In genomic region chr6:73279681-73280080, GRCm38 (mm10) we compare ENCODE assay signal across 15 mouse cellular contexts. TPM values are rescaled to one million over a fixed set of nuclear protein-coding genes. Genes with fewer than 3 reads are reported as not detected.
A peak's percentile ranks its signal among the peaks of the same experiment; 100 is the strongest.
DNase-seq lines count a peak whose midpoint lies in the region; ATAC-seq and TF ChIP-seq lines count a peak whose summit lies in the region.
"Had no signal": no experiment of that assay in that cellular context is flagged by ENCODE, and none has a peak within 500 bp of the region (broad histone marks: within the 10 kb centered on the region; RNA-seq: fewer than 3 reads in every experiment).

No protein-coding gene starts in this region.

- DNase-seq in hindbrain, postnatal 0 days (ENCODE audit: low spot score) = no peak
- DNase-seq in Patski (ENCODE audit: low read depth, low spot score) = peak; percentile 7
- DNase-seq in kidney, adult 18-20 months = peak; percentile 66
- DNase-seq in kidney, postnatal 36 days = peak; percentile 72 to 83
- no peak for DNase-seq in cerebellum, adult 11 months
- DNase-seq in midbrain, postnatal 0 days (ENCODE audit: low spot score) = no peak
- DNase-seq: gastrocnemius, postnatal 10 days; lung, postnatal 36 days had no signal

- H3K27ac ChIP-seq in hindbrain, embryonic 15.5 days (replicated peaks) = no peak overlapping the region
- H3K27ac ChIP-seq in hindbrain, postnatal 0 days = no peak overlapping the region
- no peak overlapping the region for H3K27ac ChIP-seq in midbrain, postnatal 0 days (ENCODE audit: low read depth, low read length)
- H3K27ac ChIP-seq: forebrain, embryonic 15.5 days; heart, embryonic 15.5 days; limb, embryonic 15.5 days; midbrain, embryonic 15.5 days; neural tube, embryonic 13.5 days had no signal

- ATAC-seq in hindbrain, embryonic 15.5 days (ENCODE audit: low FRiP score, low read depth) = peak; percentile 36; the same call in 1 of the 2 replicates
- ATAC-seq in hindbrain, postnatal 0 days = no peak
- peak; percentile 13 for ATAC-seq in Patski
- no peak for ATAC-seq in midbrain, postnatal 0 days (ENCODE audit: low FRiP score)
- ATAC-seq: forebrain, embryonic 15.5 days; intestine, postnatal 0 days had no signal

- CTCF ChIA-PET in Patski (lab: Charles Lee) = no interaction called here

- H3K9ac ChIP-seq in hindbrain, embryonic 15.5 days = no peak overlapping the region
- no peak overlapping the region for H3K9ac ChIP-seq in hindbrain, postnatal 0 days (replicated peaks; ENCODE audit: low read length)
- H3K9ac ChIP-seq in midbrain, postnatal 0 days (replicated peaks; ENCODE audit: low read length, poor library complexity, severe bottlenecking) = no peak overlapping the region
- H3K9ac ChIP-seq: forebrain, embryonic 15.5 days; heart, embryonic 15.5 days; limb, embryonic 15.5 days; midbrain, embryonic 15.5 days; neural tube, embryonic 13.5 days had no signal

- H3K4me3 ChIP-seq in hindbrain, embryonic 15.5 days = no peak overlapping the region
- H3K4me3 ChIP-seq in hindbrain, postnatal 0 days (ENCODE audit: low read length) = no peak overlapping the region
- no peak overlapping the region for H3K4me3 ChIP-seq in midbrain, postnatal 0 days (ENCODE audit: low read depth, low read length)
- H3K4me3 ChIP-seq: forebrain, embryonic 15.5 days; heart, embryonic 15.5 days; limb, embryonic 15.5 days; midbrain, embryonic 15.5 days; neural tube, embryonic 13.5 days had no signal

- peaks cover 32% of the 10 kb centered on the region for H3K36me3 ChIP-seq in hindbrain, embryonic 15.5 days
- H3K36me3 ChIP-seq in hindbrain, postnatal 0 days (ENCODE audit: insufficient read depth, low read length) = peaks cover 28% of the 10 kb centered on the region
- H3K36me3 ChIP-seq in midbrain, postnatal 0 days (ENCODE audit: insufficient read depth, low read length) = peaks cover 28% of the 10 kb centered on the region

- no peak for TF ChIP-seq CTCF in hindbrain, postnatal 0 days (IDR thresholded peaks at IDR 0.05; ENCODE audit: low read depth)
- no peak for TF ChIP-seq CTCF in Patski (IDR thresholded peaks at IDR 0.05)
- TF ChIP-seq CTCF in midbrain, postnatal 0 days (IDR thresholded peaks at IDR 0.05) = no peak

- H3K4me2 ChIP-seq in hindbrain, embryonic 15.5 days = no peak overlapping the region
- H3K4me2 ChIP-seq in hindbrain, postnatal 0 days (ENCODE audit: low read depth, low read length) = no peak overlapping the region
- no peak overlapping the region for H3K4me2 ChIP-seq in midbrain, postnatal 0 days (ENCODE audit: low read depth, low read length, poor library complexity, severe bottlenecking)
- H3K4me2 ChIP-seq: forebrain, embryonic 15.5 days; heart, embryonic 15.5 days; limb, embryonic 15.5 days; midbrain, embryonic 15.5 days; neural tube, embryonic 13.5 days had no signal

- in situ Hi-C loops in Patski (cut with MboI; ENCODE audit: low pct_unique_long_range_greater_than_20kb) = no loop called here

- H3K27me3 ChIP-seq in hindbrain, embryonic 15.5 days = no peaks in the 10 kb centered on the region
- H3K27me3 ChIP-seq in hindbrain, postnatal 0 days (ENCODE audit: insufficient read depth, low read length) = no peaks in the 10 kb centered on the region
- no peaks in the 10 kb centered on the region for H3K27me3 ChIP-seq in Patski
- H3K27me3 ChIP-seq in midbrain, postnatal 0 days (ENCODE audit: insufficient read depth, low read length) = no peaks in the 10 kb centered on the region
- H3K27me3 ChIP-seq: forebrain, embryonic 15.5 days; heart, embryonic 15.5 days; limb, embryonic 15.5 days; midbrain, embryonic 15.5 days; neural tube, embryonic 13.5 days had no signal

- POLR2A ChIA-PET in Patski (lab: Charles Lee) = no interaction called here

- no peaks in the 10 kb centered on the region for H3K9me3 ChIP-seq in hindbrain, embryonic 15.5 days
- no peaks in the 10 kb centered on the region for H3K9me3 ChIP-seq in hindbrain, postnatal 0 days (ENCODE audit: low read length)
- no peaks in the 10 kb centered on the region for H3K9me3 ChIP-seq in midbrain, postnatal 0 days (ENCODE audit: low read length)
- H3K9me3 ChIP-seq: forebrain, embryonic 15.5 days; heart, embryonic 15.5 days; limb, embryonic 15.5 days; midbrain, embryonic 15.5 days; neural tube, embryonic 13.5 days had no signal

- no peaks in the 10 kb centered on the region for H3K4me1 ChIP-seq in hindbrain, embryonic 15.5 days (replicated peaks)
- H3K4me1 ChIP-seq in hindbrain, postnatal 0 days (ENCODE audit: insufficient read depth, low read length) = no peaks in the 10 kb centered on the region
- H3K4me1 ChIP-seq in midbrain, postnatal 0 days (ENCODE audit: insufficient read depth, low read length) = no peaks in the 10 kb centered on the region
- H3K4me1 ChIP-seq: forebrain, embryonic 15.5 days; heart, embryonic 15.5 days; limb, embryonic 15.5 days; midbrain, embryonic 15.5 days; neural tube, embryonic 13.5 days had no signal

- 81% methylated on average over 8 of the region's 8 CpGs for WGBS in hindbrain, embryonic 15.5 days
- WGBS in hindbrain, postnatal 0 days = 80% methylated on average over 8 of the region's 8 CpGs
- 87% methylated on average over 8 of the region's 8 CpGs for WGBS in midbrain, postnatal 0 days

RNA-seq across cellular contexts. Expression of gene Suclg1, which starts 31.5 kb away (rescaled TPM):
- polyA plus RNA-seq in hindbrain, embryonic 15.5 days (2015; fragmentation: Nextera tagmentation; extraction: Ambion mirVana) = 132 and 135 TPM in 2 replicates
- total RNA-seq in hindbrain, postnatal 0 days (2014; rRNA removed) = 35.0 and 46.8 TPM in 2 replicates
- polyA plus RNA-seq in hindbrain, postnatal 0 days (2015; fragmentation: Nextera tagmentation; extraction: Ambion mirVana) = 152 and 153 TPM in 2 replicates
- polyA plus RNA-seq in Patski (2021) = 206 TPM
- total RNA-seq in midbrain, postnatal 0 days (2014; rRNA removed) = 38.2 and 39.1 TPM in 2 replicates
- 123 and 129 TPM in 2 replicates for polyA plus RNA-seq in midbrain, postnatal 0 days (2015; fragmentation: Nextera tagmentation; extraction: Ambion mirVana)

RNA-seq across cellular contexts. Expression of gene Dnah6, which starts 58.2 kb away (rescaled TPM):
- 0.32 and 0.34 TPM in 2 replicates for polyA plus RNA-seq in hindbrain, embryonic 15.5 days (2015; fragmentation: Nextera tagmentation; extraction: Ambion mirVana)
- total RNA-seq in hindbrain, postnatal 0 days (2014; rRNA removed) = 1.1 and 1.5 TPM in 2 replicates
- polyA plus RNA-seq in hindbrain, postnatal 0 days (2015; fragmentation: Nextera tagmentation; extraction: Ambion mirVana) = 0.34 and 0.37 TPM in 2 replicates
- 0.01 TPM for polyA plus RNA-seq in Patski (2021)
- total RNA-seq in midbrain, postnatal 0 days (2014; rRNA removed) = 2.0 and 2.2 TPM in 2 replicates
- polyA plus RNA-seq in midbrain, postnatal 0 days (2015; fragmentation: Nextera tagmentation; extraction: Ambion mirVana) = 0.18 and 0.22 TPM in 2 replicates

Comparison
In these comparisons a context has a peak if more than half of its experiments do, and no peak if none do; other contexts are left out.
1. ATAC-seq: peak in hindbrain, embryonic 15.5 days (single experiment) and Patski (single experiment); none in hindbrain, postnatal 0 days (single experiment) and midbrain, postnatal 0 days (single experiment).
2. DNase-seq: peak in Patski (single experiment), kidney, adult 18-20 months (single experiment) and kidney, postnatal 36 days (2 of 2); none in hindbrain, postnatal 0 days (single experiment), cerebellum, adult 11 months (single experiment) and midbrain, postnatal 0 days (single experiment).